Mouse (Mus musculus): ENCODE measurements around the gene Fap.

DNA sequence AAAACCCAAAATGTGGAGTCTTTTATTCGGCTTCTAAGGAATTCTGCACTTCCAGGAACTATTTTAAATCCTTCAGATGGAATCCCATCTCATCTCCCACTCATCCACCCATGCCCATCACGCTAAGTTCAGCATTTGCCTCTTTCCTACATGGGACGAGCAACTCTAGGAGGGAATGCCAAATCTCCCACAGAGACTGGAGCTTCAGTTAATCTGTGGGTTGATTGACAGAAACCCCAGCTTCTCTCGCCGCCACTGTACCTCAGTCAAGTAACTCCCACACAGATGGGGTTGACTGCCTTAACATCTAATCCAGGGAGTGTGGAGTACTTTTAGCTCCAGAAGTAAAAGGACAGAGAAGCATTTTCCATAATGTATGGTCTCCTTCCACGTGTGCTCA is 119.8 kb downstream of the Fap start:
- TF ChIP-seq CTCF (IDR thresholded peaks at IDR 0.05; ENCODE audit: low read depth) (no peak), EP300 (IDR thresholded peaks at IDR 0.05; ENCODE audit: low read depth) (no peak)

Data from heart, postnatal 0 days (tissue).